Mouse (Mus musculus) R1 (cell line): ENCODE data around the gene Gm3371.
"Not testable (repeated sequence)": the region's sequence is repeated elsewhere in the genome, so short reads cannot be mapped to it uniquely, and the experiment has no call there.

Experiments
- DNase-seq: peaks from one replicate; pipeline ENCODE4 v3.0.0-alpha.2; 2018; ENCODE audit warnings: low read depth, low spot score

The Gm3371 gene

DNA sequence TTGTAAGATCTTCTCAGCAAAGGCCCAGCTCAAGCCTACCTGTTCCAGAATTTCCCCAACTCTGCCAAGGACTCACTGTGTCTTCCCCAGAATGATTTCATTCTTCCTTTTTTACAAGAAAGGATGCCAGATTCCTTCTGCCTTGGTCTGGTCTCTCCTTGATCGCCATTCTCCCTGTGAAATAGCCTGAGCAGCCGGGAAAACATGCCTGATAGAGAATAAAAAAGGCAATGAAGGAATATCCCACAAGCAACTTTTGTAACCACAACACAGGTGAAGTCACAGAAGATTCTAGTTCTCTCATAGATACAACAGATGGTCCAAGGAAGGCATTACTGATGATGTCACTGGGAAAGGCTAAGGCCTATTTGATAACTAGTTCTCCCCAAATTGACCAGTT, at the start of gene Gm3371:
Gene Gm3371, minus strand, starts transcription at position 101 of the 400 bp plus-strand sequence.
- DNase-seq = not testable (repeated sequence)

DNA sequence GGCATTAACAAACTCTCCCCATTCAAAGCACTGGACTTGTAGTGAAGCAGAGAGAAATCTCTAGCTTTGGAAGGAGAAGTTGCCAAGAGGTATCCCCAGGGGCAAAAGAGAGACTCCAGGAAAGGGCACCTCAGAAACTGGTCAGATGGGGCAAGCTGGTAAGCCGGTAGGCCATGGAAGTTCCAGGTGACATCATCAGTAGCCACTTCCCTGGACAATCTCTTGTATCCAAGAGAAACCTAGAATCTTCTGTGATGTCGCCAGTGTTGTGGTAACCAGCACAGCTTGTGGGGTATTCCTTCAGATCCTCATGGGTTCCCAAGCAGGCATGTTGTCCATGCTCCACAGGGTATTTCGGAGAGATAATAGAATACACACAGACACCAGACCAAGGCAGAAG, 22.8 kb upstream of the Gm3371 start, which contains the start of gene Gm8232:
Gene Gm8232, plus strand, starts transcription at position 301 of the 400 bp plus-strand sequence.
- not testable (repeated sequence) for DNase-seq

DNA sequence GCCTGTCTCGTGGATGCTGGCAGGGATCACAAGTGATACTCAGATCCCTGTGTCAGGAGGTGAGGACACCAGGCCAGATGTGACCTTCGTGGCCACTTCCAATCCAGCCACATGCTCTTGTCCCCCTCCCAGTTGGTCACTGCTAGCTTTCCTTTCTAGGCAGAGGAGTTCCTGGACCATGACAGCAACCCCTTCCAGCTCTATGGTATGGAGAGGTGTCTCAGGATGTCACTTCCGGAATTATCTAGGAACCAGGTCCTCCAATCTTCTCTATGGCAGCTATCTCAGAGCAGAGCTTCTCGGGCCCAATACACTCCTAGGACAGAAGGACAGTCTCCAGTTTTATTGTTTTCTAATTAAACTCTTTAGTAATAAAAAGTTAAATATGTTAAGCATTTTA, 26.3 kb downstream of the Gm3371 start:
- not testable (repeated sequence) for DNase-seq

DNA sequence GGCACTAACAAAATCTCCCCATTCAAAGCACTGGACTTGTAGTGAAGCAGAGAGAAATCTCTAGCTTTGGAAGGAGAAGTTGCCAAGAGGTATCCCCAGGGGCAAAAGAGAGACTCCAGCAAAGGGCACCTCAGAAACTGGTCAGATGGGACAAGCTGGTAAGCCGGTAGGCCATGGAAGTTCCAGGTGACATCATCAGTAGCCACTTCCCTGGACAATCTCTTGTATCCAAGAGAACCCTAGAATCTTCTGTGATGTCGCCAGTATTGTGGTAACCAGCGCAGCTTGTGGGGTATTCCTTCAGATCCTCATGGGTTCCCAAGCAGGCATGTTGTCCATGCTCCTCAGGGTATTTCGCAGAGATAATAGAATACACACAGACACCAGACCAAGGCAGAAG, 45.4 kb downstream of the Gm3371 start, which contains the start of gene Gm8229:
Gene Gm8229, plus strand, starts transcription at position 301 of the 400 bp plus-strand sequence.
- DNase-seq = not testable (repeated sequence)

DNA sequence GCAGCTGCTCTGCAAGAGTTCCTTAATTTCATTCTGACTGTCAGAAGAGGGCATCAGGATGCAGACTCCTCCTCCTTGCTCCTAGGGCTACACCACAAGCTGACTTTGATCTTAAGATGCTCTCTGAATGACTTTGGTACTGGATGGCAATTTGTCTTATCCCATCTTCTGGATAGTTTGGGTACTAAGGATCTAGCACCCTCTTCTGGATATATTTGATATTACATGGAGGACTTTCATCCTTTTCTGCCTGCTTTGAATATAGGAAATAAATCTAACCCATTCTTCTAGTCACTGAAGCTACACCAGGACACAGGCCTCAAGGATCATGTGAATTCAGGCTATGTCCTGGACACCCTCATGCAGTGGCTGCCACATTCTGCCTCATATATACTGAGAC, 48.2 kb downstream of the Gm3371 start:
- peak; percentile 22 for DNase-seq

DNA sequence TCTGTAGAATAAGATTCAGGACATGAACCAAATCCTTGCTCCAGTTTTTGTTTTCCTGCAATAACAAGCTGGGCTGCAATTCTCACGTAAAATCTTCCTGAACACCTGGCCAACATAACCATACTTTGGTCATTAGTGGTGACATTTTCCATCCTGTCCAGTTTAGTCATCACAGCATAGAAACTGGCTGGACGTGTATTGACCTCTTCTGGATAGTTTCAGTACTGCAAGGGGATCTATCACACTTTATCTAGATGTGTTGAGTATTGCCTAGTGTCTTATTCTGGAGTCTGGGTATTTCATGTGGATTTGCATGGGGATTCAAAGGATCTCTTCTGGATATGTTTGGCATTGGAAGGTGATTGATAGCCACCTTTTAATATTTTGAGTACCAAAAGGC, 49.1 kb downstream of the Gm3371 start:
- DNase-seq = not testable (repeated sequence)
